Mouse (Mus musculus) right cerebral cortex, postnatal 25 days (tissue): ENCODE data around the gene Etv4.
A peak's percentile ranks its signal among the peaks of the same experiment; 100 is the strongest.

Experiments used
- DNase-seq: peaks from one replicate; pipeline ENCODE4 v3.0.0; 2022

The Etv4 gene

GRCm38 (mm10) chr11:101785852-101786205 is 658 bp upstream of the Etv4 start:
- DNase-seq, result no peak

GRCm38 (mm10) chr11:101784488-101785142 is 556 bp downstream of the Etv4 start:
- peak; percentile 14 for DNase-seq

- DNase-seq, result no peak
Measured at GRCm38 (mm10) chr11:101784072-101784471, 1.1 kb downstream of the Etv4 start.

GRCm38 (mm10) chr11:101783584-101783983 is 1.6 kb downstream of the Etv4 start:
- no peak for DNase-seq

- no peak for DNase-seq
Measured at GRCm38 (mm10) chr11:101783135-101783534, 2.0 kb downstream of the Etv4 start.

GRCm38 (mm10) chr11:101776846-101777245 is 8.3 kb downstream of the Etv4 start:
- DNase-seq, result no peak

- no peak for DNase-seq
Measured at GRCm38 (mm10) chr11:101772449-101772848, 12.7 kb downstream of the Etv4 start.

GRCm38 (mm10) chr11:101772027-101772426 is 13.1 kb downstream of the Etv4 start:
- no peak for DNase-seq

- DNase-seq, result no peak
Measured at GRCm38 (mm10) chr11:101770266-101770665, 14.9 kb downstream of the Etv4 start.

- no peak for DNase-seq
Measured at GRCm38 (mm10) chr11:101768721-101769120, 16.4 kb downstream of the Etv4 start.

- DNase-seq, result no peak
Measured at GRCm38 (mm10) chr11:101767326-101767725, 17.8 kb downstream of the Etv4 start.

- DNase-seq, result no peak
Measured at GRCm38 (mm10) chr11:101764546-101764945, 20.6 kb downstream of the Etv4 start.

- DNase-seq, result no peak
Measured at GRCm38 (mm10) chr11:101763723-101764122, 21.4 kb downstream of the Etv4 start.

- no peak for DNase-seq
Measured at GRCm38 (mm10) chr11:101759530-101759929, 25.6 kb downstream of the Etv4 start.

- no peak for DNase-seq
Measured at GRCm38 (mm10) chr11:101758431-101758830, 26.7 kb downstream of the Etv4 start.

- DNase-seq, result no peak
Measured at GRCm38 (mm10) chr11:101757366-101757765, 27.8 kb downstream of the Etv4 start.

- no peak for DNase-seq
Measured at GRCm38 (mm10) chr11:101756616-101757015, 28.6 kb downstream of the Etv4 start.

GRCm38 (mm10) chr11:101733596-101733995 is 51.6 kb downstream of the Etv4 start:
- no peak for DNase-seq

- DNase-seq, result peak; percentile 96
Measured at GRCm38 (mm10) chr11:101732518-101733440, 52.4 kb downstream of the Etv4 start, which contains the start of gene Dhx8. Gene Dhx8 (plus strand): TSS chr11:101732919.

GRCm38 (mm10) chr11:101729308-101729707 is 55.9 kb downstream of the Etv4 start:
- DNase-seq, result no peak

GRCm38 (mm10) chr11:101726765-101727164 is 58.4 kb downstream of the Etv4 start:
- no peak for DNase-seq

GRCm38 (mm10) chr11:101725043-101725442 is 60.1 kb downstream of the Etv4 start:
- DNase-seq, result no peak

- DNase-seq, result no peak
Measured at GRCm38 (mm10) chr11:101719986-101720520, 65.1 kb downstream of the Etv4 start.
